Mouse (Mus musculus) kidney, adult 2 months (tissue): ENCODE results near the gene Cd19.

Experiments used
- CTCF ChIP-seq: fragments of 200-500 bp; conservative IDR thresholded peaks from 2 replicates; pipeline ENCODE4 v1.5.1; 2011; ENCODE audit warnings: low read depth, mild to moderate bottlenecking, control low read depth, low read length, moderate library complexity, mixed read lengths; ENCODE audit not compliant: insufficient read depth, insufficient read length
- POLR2A ChIP-seq: fragments of 200-500 bp; IDR thresholded peaks from one replicate; pipeline ENCODE4 v1.6.1; 2011; ENCODE audit warnings: low read depth, low read length, control low read depth

- TF ChIP-seq CTCF, result no peak
- TF ChIP-seq POLR2A, result no peak
These were observed 49.4 kb upstream of the Cd19 start for GRCm38 (mm10) chr7:126464121-126464520.
